Mouse (Mus musculus) B cell, adult 2 months (primary cell): ENCODE measurements at regions not wholly inside any gene's neighbourhood (a gene's known extent, or its start where the extent isn't known, plus 50 kb on each side); places are given as distances from the start of the nearest gene placed in this dataset.

Source experiments
- DNase-seq, 2 experiments: peaks; one replicate each; pipeline ENCODE4 v3.0.0; 2022

GRCm38 (mm10) chr2:117987426-117988215 is 124.1 kb upstream of the Thbs1 start:
- DNase-seq, result no peak

- no peak for DNase-seq
Observed at GRCm38 (mm10) chr2:117988396-117989173, 123.1 kb upstream of the Thbs1 start.

GRCm38 (mm10) chr2:117989215-117989614 is 122.5 kb upstream of the Thbs1 start:
- no peak for DNase-seq

- no peak for DNase-seq
Observed at GRCm38 (mm10) chr2:117996130-117997083, 115.3 kb upstream of the Thbs1 start.

- no peak for DNase-seq
Observed at GRCm38 (mm10) chr2:117999641-118000040, 112.0 kb upstream of the Thbs1 start.

- DNase-seq, result no peak
Observed at GRCm38 (mm10) chr2:118004191-118004590, 107.5 kb upstream of the Thbs1 start.

- DNase-seq, result no peak
Observed at GRCm38 (mm10) chr2:118007539-118008427, 103.9 kb upstream of the Thbs1 start.

- DNase-seq, result no peak
Observed at GRCm38 (mm10) chr2:118011679-118012078, 100.0 kb upstream of the Thbs1 start.

GRCm38 (mm10) chr2:118012211-118012610 is 99.5 kb upstream of the Thbs1 start:
- no peak for DNase-seq

GRCm38 (mm10) chr2:118013156-118013555 is 98.5 kb upstream of the Thbs1 start:
- no peak for DNase-seq

- DNase-seq, result no peak
Observed at GRCm38 (mm10) chr2:118015182-118015581, 96.5 kb upstream of the Thbs1 start.

GRCm38 (mm10) chr2:118025829-118026735 is 85.6 kb upstream of the Thbs1 start:
- DNase-seq, result no peak

GRCm38 (mm10) chr2:118028881-118029280 is 82.8 kb upstream of the Thbs1 start:
- DNase-seq, result no peak

- no peak for DNase-seq
Observed at GRCm38 (mm10) chr2:118029470-118030108, 82.1 kb upstream of the Thbs1 start.

GRCm38 (mm10) chr2:118031662-118032061 is 80.0 kb upstream of the Thbs1 start:
- DNase-seq, result no peak

- no peak for DNase-seq
Observed at GRCm38 (mm10) chr2:118033377-118033776, 78.3 kb upstream of the Thbs1 start.

- DNase-seq, result no peak
Observed at GRCm38 (mm10) chr2:118034026-118034425, 77.7 kb upstream of the Thbs1 start.

GRCm38 (mm10) chr2:118035333-118035732 is 76.3 kb upstream of the Thbs1 start:
- DNase-seq, result no peak

- no peak for DNase-seq
Observed at GRCm38 (mm10) chr2:118038859-118039818, 72.5 kb upstream of the Thbs1 start.
